Mouse (Mus musculus) gastrocnemius, postnatal 25 days (tissue): ENCODE results near the gene Klhl11. TPM values are rescaled to one million over a fixed set of nuclear protein-coding genes. Genes with fewer than 3 reads are reported as not detected.

ENCODE experiments used
- DNase-seq: peaks from one replicate; pipeline ENCODE4 v3.0.0; 2022
- total RNA-seq, 2 experiments: library from RNA; stranded (reverse); gene quantifications; 1 replicate in 1 of 2; 2 replicates in 1 of 2; pipeline ENCODE4 v1.2.3; 2021

Gene Klhl11
- total RNA-seq, 2 experiments from 2014 or later, result 3.8 to 3.9 TPM

DNA sequence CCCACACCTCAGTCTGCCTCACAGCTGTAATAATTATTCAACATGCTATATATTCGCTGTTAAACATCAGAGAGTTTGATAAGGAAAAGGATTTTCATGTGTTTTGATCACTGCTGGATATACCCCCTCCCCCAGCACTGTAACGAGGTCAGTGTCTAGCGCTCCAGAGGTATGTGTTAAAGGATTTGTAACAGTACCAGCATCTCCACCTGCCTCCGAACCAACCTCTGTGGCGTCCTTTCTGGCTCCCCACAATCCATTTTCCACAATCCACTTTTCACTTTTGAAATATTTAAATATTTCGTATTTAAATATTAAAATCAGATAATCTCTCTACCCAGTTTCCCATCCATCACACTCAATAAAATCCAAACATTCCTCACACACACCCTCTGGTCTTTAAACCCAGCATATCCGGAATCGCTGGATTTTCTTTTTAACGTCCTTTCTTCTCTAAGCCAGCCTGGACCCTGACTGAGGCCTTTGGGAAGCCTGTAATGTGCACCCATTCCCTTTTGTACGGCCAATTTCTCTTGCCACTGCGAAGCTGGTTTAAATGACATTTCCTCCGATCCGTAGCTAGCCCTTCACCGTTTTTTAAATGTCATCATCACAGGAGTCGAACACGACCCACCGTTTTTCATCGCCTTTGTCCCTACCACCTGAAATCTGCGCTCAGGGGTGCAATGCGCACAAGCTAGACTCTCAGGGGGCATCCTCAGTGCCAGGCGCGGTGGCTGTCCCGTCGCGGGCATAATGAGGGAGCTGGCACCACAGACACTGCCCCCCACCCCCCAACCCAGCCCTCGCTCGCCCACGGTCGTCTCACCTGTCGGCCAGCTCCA lies 967 bp downstream of the Klhl11 start:
- DNase-seq, result peak; percentile 9

DNA sequence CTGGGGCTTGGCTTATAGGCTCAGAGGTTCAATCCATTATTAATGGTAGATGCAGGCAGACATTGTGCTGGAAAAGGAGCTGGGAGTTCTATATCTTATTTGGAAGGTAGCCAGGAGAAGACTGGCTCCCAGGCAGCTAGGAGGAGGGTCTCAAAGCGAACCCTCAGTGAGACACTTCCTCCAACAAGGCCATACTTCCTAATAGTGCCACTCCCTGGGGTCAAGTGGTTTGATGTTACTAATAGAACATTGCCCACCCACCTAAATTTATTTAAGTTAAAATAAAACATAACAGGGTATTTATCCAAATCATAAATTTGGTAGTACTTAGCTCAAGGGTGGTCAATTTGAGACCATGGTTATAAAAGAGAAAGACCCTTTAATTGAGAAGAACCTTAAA lies 6.7 kb downstream of the Klhl11 start:
- no peak for DNase-seq

DNA sequence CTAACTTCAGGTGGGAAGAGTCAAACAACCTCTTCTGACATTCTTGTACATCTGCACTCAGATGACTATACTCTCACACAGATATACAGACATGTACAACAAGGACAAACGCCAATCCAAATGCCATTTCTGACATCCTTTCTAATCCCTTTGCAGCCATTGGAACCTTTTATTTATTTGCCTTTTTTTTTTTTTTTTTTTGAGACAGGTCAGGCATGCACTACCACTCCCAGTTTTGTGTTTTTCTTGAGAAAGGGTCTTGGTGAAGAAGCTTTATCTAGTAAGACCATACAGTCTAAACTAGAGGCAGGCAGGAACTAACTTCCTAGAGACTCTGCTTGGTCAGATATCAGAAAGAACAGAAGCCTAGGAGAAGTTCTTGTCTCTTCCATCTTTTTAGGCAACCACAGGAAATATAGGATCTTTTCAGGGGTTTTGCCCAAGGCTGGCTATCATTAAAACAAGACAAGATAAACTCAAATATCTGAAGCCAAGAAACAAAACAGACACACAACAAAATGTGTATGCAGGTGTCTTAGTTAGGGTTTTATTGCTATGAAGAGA lies 7.2 kb downstream of the Klhl11 start:
- DNase-seq, result no peak

DNA sequence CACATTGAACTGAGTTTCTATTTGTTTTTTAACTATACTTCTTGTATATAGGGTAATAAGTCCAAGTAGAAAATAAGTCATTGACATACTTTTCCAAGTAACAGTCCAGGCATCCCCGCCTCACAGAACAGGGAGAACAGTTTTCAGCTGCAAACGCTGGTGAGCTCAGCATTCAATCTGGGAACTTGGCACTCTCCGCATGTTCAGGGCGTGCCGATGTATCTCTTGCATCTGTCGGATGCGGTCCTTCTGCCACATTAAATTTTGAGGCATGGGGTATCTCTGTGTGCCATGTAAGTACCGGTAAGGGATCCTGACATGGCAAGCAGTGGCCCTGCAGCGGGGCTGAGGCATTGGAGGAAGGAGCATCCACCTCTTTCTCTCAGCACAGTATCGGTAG lies 9.8 kb downstream of the Klhl11 start:
- no peak for DNase-seq

DNA sequence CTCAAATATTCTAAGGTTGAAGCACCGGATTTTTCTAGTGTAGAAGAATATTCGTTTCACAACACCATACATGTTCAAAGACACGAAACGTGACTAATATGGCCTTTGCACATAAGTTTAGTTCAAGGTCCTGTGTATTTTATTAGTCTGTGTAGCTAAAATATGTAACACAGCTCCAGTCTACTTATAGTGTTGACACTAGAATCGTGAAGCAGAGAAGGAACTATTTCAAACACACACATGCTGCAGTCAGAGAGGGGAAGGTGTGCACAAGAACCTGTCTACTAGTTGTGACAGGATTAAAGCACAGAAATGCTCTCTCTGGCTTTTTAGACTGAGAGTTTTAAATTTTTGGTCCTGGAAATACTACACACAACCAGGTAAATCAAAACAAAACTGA lies 14.8 kb downstream of the Klhl11 start:
- no peak for DNase-seq

DNA sequence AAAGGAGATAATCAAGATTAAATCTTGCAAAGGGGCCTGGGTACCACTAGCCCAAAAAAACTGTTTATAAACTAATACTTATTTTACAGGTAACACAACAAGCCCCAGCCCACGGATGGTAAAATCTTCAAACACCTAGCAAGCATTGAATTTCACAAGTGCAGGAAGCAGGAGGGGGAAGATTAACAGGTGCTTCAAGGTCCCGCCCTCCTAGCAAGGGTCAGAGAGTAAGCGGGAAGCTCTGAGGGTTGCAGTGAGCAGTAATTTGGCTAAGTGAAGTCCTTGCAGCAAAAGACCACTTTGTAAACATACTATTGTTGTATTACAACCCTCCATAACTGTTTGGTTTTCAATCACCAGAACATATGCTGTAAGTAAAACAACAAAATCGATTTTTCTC lies 15.3 kb downstream of the Klhl11 start:
- DNase-seq, result no peak

DNA sequence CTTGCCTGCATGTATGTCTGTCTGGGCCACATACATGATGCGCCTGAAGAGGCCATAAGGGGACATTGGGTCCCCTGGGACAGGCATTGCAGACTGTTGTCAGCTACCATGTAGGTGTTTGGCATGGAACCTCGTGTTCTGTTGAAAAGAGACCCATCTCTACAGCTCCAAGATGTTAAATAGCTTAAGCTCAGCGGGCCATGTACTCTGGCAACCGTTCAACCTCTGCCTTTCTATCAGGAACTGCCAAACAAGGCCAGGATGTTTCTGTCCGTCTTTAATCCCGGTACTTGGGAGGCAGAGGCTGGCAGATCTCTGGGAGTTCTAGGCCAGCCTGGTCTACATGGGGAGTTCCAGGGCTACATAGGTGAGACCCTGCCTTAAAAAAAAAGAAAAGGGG lies 29.9 kb downstream of the Klhl11 start:
- DNase-seq, result no peak

DNA sequence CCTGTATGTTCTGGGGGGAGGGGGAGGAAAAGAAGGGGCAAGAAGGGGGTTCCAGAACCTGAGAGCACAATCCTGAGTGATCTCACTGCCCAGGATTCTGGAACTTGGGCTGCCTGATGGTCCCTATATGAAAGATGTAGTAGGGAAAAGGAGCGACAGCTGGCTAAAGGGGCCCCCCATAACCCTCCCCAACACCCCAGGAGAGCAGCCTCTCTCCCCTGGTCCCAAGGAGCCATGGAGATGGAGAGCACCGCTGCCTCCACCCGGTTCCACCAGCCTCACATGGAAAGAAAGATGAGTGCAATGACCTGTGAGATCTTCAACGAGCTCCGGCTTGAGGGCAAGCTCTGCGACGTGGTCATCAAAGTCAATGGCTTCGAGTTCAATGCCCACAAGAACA lies 30.7 kb downstream of the Klhl11 start, which contains the start of the genes Nt5c3b and Klhl10:
TSS of gene Nt5c3b (minus strand) at position 12 of the 400 bp plus-strand sequence.
TSS of gene Klhl10 (plus strand) at position 121 of the 400 bp plus-strand sequence.
- no peak for DNase-seq

DNA sequence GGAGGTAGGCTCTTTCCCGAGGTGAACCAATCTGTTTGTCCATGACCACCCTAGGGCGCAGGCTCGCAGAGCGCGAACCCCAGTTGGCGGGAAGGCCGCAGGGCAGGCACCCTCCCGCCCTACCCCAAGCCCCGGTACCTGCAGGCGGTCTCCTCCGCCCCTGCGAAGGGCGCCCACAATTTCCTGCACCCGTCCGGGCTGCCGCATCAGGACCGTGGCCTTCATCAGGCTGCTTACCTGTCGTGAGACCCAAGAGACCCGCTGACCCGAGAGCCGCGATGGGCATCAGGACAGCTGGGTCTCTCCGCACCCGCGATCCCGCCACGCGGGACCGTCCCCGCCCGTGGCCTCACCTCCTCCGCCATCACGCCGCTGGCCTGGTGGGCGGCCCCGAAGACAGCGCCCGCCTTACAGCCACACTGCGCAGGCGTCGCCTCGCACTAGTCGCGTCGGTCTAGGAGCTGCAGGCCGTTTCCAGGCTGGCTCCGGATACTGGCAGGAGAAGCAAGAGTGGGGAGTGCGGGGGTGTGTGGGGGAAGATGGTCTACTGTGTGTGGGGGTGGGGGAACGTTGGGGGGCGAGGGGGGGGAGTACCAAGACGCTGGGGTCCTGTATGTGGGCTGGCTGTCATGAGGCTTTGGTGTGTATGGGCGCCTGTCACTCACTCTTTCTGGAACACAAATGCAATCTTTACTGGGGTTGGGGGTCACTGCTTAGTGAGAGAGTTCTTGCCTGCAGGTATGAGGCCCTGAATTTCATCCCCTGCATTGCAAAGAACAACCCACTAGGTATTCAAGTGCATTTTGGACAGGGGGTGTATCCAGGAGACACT lies 31.6 kb downstream of the Klhl11 start:
- DNase-seq, result peak; percentile 83

DNA sequence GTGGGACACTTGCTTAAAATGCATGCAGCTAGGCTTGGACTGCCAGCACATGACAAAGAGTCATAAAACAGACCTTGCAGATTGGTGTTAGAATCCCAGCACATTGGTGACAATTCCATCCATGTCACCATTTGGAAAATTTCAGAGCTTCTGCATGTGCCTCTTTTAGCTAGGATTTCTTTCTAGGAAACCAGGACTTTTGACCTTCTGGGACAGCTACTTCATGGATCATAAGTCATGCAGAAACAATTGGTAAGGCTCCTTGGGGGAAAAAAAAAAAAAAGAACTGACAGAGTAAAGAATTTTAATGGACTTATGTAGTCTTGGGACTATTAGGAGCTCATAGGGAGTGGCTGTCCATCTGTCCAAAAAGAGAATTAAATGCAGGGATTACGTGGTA lies 34.6 kb downstream of the Klhl11 start:
- no peak for DNase-seq

DNA sequence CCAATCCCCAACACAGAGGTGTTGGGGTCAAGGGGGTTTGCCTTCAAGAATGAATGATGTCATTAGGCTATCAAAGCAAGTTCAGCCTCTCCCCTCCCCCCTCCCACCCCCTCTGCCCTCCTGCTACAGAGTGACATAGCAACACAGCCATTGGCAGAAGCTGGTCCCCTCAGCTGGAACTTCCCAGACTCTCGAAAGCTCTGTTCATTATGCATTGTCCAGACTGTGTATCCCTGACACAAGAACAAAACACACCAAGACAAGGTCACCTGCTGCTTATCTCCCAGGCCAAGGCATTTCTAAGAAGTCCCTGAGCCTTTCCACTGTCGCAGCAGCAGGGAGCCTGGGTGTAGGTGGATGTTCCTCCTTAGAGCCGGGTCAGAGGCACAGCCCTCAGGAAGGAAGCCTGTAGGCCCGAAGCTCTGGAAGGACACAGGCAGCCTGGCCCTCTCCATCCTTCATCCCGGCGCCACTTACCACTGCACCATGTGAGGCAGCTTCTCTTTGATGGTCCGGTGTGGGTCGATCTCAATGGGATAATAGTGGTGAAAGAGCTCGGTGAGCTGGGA lies 36.8 kb downstream of the Klhl11 start:
- no peak for DNase-seq

DNA sequence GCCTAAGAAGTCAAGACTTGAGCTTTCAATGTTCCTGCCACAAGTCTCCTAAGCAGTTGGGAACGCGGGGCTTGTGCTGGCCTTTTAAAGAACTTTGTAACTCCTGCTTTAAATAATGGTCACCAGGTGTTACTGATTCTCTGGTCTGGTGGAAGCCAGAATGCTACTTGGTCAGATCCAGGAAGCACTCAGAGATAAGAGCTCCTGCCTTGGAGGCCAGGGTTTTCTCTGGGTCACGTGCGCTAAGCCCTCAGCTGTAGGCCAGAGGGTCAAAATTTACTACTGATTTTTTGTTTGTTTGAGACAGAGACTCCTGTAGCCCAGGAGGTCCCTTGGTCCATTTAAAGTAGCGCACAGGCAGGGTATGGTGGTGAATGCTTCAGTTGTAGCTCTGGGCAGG lies 40.5 kb downstream of the Klhl11 start:
- DNase-seq, result no peak

DNA sequence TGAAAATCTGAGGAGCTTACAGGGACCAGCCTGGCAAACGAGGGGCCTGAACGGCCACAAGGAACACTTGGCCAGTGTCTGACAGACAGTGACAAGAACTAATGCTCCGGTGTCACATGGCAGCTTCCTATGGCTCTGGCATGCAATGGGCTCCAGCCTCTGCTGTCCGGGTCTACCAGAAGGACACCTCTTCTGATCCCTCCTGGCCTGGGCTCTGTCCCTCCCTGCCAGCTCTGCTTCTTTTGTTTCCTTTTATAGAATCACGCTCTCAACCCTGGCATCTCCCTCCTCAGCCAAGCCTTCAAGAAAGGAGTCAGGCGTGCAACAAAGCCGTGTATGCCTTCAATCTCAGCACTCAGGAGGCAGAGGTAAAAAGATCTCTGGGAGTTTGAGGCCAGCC lies 42.5 kb downstream of the Klhl11 start:
- DNase-seq, result no peak

DNA sequence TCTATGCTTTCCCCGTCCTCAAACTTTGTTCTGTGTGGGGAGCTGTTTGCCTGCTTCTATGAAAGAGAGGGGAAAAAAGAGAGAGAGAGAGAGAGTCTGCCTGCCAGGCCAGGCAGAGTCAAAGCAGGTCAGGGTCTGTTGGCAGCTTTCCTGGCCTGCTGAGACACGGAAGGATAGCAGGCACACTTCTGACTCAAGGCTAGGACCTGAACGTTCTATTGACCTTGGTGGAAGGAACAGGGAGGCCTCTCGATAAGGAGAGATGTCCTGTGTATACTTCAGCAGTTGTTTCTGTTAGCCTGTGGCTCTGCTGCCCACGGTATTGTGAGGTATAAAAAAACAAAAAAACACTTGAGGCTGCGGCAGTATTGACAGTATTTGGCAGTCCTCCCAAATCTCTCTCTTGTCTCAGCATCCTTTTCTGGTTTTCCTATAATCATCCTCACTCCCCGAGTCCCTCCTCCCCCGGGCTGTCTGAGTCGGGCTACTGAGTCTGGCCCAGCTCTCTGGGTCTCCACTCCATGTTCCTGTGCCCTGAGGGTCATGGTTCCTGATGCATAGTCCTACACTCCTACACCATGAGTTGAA lies 43.8 kb downstream of the Klhl11 start:
- no peak for DNase-seq

DNA sequence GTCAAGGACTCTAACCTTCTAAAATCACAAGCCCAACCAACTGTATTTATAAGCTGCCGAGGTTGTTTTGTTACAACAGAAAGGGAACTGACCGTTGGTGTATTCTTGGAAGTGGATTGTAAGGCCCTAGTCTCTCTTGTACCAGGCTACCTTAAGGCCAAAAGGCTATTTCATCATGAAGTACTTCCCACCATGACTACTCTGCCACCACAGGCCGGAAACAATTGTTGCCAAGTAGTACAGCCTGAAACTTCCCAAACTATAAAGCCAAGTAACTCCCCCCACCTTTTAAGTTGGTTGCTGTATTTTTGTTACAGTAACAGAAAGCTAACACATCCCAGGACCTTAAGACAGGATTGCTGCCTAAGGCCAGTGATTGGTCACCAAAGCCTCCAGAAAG lies 45.7 kb downstream of the Klhl11 start:
- DNase-seq, result no peak

DNA sequence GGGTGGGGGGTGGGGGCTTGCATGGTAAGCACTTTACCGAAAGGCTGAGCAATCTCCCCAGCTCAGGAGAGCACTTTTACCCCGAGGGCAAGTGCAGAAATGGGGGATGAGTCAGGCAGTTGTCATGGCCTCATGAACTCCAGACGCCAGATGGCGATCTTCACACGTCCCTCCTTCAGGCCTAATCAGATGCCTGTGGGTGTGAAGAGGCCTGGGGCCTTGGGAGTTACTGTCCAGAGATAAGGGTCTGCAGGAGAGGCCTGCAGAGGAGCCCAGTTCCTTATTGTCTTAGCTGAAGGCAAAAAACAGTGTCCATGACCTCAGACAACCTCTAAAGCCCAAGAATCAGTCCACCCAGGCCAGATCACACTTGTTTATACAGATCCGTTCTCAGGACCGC lies 46.7 kb downstream of the Klhl11 start:
- peak; percentile 45 for DNase-seq

DNA sequence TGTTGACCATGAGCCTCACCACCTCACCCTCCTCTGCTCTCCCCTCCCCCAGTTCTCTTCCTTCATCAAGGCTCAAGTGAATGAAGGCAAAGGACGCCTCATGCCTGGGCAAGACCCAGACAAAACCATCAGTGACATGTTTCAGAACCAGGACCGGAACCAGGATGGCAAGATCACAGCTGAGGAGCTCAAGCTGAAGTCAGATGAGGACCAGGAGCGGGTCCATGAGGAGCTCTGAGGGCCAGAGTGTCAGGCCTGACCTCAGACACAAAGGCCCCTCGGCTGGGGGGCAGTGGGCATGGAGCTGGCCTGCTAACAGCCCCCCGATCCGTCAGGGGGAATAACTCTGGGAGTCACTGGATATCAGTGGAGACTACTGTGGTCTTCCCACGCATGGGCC lies 48.7 kb downstream of the Klhl11 start:
- no peak for DNase-seq

DNA sequence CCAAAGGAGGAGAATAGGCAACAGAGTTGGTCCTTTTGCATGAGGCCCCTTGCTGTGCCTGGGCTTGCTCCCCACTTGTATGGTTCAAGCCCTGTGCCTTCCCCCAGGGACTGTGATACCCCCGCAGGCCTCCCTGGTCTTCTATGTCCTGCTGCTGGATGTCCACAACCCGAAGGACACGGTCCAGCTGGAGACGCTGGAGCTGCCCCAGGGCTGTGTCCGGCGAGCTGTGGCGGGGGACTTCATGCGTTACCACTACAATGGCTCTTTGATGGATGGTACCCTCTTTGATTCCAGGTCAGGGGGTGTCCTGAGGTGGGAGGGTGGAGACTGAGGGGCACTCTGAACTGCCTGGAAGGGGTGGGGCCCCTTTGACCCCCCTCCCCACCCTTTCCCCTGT lies 51.0 kb downstream of the Klhl11 start:
- DNase-seq, result no peak

DNA sequence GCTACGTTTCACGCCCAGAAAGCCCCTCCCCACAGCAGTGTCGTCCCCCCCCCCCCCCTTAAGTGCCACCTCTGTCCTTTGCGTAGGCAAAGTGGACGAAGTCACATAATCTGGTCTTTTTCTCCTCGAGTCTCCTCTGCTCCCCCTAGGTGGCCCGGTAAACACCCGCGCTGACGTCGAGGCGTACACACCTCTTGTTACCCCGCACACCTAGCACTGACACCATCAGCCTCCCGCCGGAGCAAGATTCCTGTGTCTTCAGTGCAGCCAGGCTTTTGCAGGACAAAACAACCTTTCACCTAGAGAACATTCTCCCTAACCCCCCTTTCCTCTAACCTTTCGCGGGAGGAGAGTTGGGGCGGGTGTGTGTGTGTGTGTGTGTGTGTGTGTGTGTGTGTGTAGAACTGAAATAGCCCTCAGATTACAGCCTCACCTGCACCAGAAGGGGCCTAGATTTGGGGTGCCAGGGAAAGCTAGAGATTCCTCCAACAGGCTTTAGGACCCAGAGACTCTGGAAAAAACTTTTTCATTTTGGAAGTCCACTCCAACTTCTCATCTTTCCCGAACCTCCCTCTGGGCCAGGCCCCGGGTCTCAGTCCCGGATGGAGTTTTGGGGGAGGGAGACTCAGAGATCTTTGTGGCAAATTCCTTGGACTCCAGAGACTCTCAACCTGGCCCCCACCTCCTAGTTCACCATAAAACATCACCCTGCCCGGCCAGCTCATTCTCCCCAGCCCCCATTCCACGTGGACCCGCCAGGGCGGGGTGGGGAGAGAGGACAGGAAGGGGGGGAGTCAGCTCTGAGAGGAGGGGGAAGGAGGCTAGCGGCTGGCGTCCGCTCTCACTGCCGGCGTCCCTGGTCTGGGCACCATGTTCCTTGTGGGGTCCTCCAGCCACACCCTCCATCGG lies 57.4 kb downstream of the Klhl11 start, which contains the start of gene Fkbp10:
TSS of gene Fkbp10 (plus strand) at position 784 of the 909 bp plus-strand sequence.
- DNase-seq, result peak; percentile 79

DNA sequence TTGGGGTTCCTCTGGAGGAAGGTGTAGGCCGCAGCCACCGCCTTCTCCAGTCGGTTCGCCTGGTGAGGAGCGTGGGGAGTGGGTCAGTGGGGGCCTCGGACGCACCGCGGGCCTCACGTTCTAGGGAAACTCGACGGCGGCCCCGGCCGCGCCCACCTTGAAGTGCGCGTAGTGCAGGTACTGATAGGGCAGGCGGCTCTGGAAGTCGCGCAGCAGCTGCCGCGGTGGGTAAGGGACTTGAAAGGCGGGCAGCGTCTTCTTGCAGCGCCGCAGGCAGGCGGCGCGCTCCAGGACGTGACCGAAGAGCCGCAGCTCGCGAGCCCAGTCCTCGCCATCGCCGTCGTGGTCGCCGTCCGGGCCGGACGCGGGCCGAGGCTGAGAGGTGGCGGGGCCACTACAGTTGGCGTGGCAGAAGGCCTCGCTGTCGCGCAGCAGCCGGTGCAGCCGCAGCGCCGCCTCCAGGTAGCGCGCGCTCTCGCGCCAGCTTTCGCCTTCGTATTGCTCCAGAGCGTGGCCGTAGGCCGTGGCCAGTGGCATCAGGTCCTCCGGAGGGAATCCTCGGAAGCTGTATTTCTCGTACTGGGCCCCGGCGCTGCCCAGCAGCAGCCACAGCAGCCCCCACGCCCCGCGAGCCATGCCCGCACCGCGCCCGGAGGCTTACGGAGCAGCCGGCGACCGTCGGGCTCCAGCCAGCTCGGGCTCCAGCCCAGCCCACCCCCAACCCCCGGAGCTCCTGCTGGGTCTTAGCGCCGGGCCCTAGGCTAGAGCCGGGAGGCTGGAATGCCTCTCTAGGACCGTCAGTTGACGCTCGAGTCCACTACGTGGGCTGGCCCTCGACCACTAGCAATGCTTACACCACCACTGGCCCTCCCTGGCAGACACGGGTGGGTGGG lies 58.3 kb downstream of the Klhl11 start, which contains the start of gene P3h4:
TSS of gene P3h4 (minus strand) at position 816 of the 893 bp plus-strand sequence.
- peak; percentile 86 for DNase-seq
